Mouse (Mus musculus): ENCODE results near the gene Tmem59. TPM values are rescaled to one million over a fixed set of nuclear protein-coding genes. Genes with fewer than 3 reads are reported as not detected.

The Tmem59 gene
- polyA plus RNA-seq, 1 experiment: 447 TPM

DNA sequence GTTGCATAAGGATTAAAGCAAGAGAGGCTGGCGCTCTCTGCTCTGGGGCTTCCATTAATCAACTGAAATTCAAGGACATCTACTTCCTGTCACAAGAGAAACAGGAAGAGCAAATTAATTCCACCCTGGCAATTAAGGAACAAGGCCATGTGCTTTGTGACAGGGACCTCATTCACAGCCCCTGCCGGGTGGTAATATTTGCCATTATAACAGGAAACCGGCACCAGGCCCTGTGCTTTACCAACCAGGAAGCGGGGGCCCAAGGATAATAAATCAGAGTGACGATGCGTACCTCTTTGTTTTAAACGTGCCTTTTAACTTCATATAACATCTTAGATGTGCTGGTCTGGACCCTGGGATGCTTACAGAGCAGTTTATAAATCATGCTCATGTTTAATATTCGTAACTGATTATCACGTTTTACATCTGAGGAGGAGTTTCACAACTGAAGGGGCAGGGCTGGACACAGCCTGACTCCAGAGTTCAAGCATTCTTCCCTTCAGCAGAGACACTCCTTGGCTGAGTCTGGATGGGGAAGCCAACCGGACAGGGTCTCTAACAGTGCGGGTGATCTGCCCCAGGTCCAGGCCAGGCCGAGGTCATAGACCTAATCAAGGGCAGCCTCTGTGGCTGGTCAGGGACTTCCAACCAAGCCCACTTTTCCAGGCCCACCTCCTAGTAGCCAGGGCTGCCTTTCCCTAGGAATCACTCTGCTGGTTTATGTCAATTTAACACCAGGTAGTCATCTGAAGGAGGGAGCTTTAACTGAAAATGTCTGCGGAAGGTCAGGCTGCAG lies 38.2 kb upstream of the Tmem59 start:
- H3K4me1 ChIP-seq (ENCODE audit: control insufficient read depth, insufficient read depth, low read length): peaks cover 6% of the 10 kb centered on the region; the same call in 1 of the 2 replicates
- no peak overlapping the region for H3K4me3 ChIP-seq (ENCODE audit: insufficient read depth, low read depth, low read length)
- TF ChIP-seq POLR2A (IDR thresholded peaks at IDR 0.05; ENCODE audit: low read depth, low read length): no peak
- TF ChIP-seq CTCF (conservative IDR thresholded peaks at IDR 0.05; ENCODE audit: insufficient read depth, insufficient read length, low read depth, low read length): no peak
- 61% methylated on average over 13 of the region's 13 CpGs for WGBS
- no peaks in the 10 kb centered on the region for H3K27me3 ChIP-seq (replicated peaks; ENCODE audit: control insufficient read depth, insufficient read depth, low read length)
- H3K27ac ChIP-seq (ENCODE audit: insufficient read depth, low read depth, low read length): 0 out of 2 replicates have a peak overlapping the region, but pooled peaks have one; percentile 2
- DNase-seq: peak; percentile 64
- H3K36me3 ChIP-seq (ENCODE audit: control insufficient read depth, insufficient read depth, low read length): peaks cover 4% of the 10 kb centered on the region

DNA sequence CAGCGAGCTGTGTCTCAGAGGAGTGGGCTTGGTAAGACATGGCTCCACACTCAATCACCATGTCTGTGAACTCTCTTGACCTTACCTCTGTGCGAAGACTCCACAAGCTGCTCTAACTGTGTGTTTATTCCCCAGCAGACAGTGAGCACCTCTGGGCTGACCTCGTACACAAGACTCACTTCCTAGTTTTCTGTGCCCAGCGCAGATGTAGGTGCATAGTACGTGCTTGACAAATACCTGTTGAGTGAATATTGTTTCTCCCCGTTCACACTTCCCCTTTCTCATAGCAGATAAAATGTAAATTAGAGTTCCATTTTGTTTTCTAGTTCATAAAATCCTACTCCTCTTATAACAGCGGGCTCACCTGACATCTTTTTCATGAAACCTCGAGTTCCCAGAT lies 34.7 kb upstream of the Tmem59 start:
- Histone ChIP-seq H3K4me1 (ENCODE audit: control insufficient read depth, insufficient read depth, low read length) (peaks cover 2% of the 10 kb centered on the region; the same call in 1 of the 2 replicates), H3K27me3 (replicated peaks; ENCODE audit: control insufficient read depth, insufficient read depth, low read length) (no peaks in the 10 kb centered on the region), H3K36me3 (ENCODE audit: control insufficient read depth, insufficient read depth, low read length) (peaks cover 4% of the 10 kb centered on the region), H3K27ac (ENCODE audit: insufficient read depth, low read depth, low read length) (no peak overlapping the region), H3K4me3 (ENCODE audit: insufficient read depth, low read depth, low read length) (no peak overlapping the region)
- WGBS: 90% methylated on average over 8 of the region's 8 CpGs
- no peak for DNase-seq
- TF ChIP-seq CTCF (conservative IDR thresholded peaks at IDR 0.05; ENCODE audit: insufficient read depth, insufficient read length, low read depth, low read length): no peak
- TF ChIP-seq POLR2A (IDR thresholded peaks at IDR 0.05; ENCODE audit: low read depth, low read length): no peak

DNA sequence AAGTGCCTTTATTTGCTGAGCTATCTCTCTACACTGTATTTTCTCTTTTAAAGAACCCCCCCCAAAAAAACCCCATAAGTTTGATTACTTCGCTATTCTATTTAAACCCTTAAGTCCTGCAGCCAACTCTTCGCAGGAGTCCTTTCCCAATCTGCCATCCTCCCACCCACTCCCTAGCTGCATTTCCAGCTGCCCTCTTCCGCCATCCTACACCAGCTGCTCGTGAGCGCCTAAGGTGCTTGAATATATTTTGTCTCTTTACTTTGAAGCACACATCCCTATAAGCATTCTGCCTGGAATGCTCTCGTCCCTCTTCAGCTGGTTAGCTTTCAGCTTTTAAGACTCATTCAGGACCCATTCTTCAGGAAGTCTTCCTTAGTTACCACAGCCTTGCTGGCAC lies 27.2 kb upstream of the Tmem59 start:
- Histone ChIP-seq H3K4me3 (ENCODE audit: insufficient read depth, low read depth, low read length) (no peak overlapping the region), H3K4me1 (ENCODE audit: control insufficient read depth, insufficient read depth, low read length) (no peaks in the 10 kb centered on the region; the same call in 1 of the 2 replicates), H3K36me3 (ENCODE audit: control insufficient read depth, insufficient read depth, low read length) (no peaks in the 10 kb centered on the region; the same call in 1 of the 2 replicates), H3K27ac (ENCODE audit: insufficient read depth, low read depth, low read length) (no peak overlapping the region), H3K27me3 (replicated peaks; ENCODE audit: control insufficient read depth, insufficient read depth, low read length) (no peaks in the 10 kb centered on the region)
- WGBS: 92% methylated on average over 6 of the region's 6 CpGs
- TF ChIP-seq POLR2A (IDR thresholded peaks at IDR 0.05; ENCODE audit: low read depth, low read length) (no peak), CTCF (conservative IDR thresholded peaks at IDR 0.05; ENCODE audit: insufficient read depth, insufficient read length, low read depth, low read length) (no peak)
- no peak for DNase-seq

- 86% methylated on average over 8 of the region's 8 CpGs for WGBS
- Histone ChIP-seq H3K27ac (ENCODE audit: insufficient read depth, low read depth, low read length) (no peak overlapping the region), H3K27me3 (replicated peaks; ENCODE audit: control insufficient read depth, insufficient read depth, low read length) (no peaks in the 10 kb centered on the region), H3K4me1 (ENCODE audit: control insufficient read depth, insufficient read depth, low read length) (peaks cover 8% of the 10 kb centered on the region), H3K4me3 (ENCODE audit: insufficient read depth, low read depth, low read length) (no peak overlapping the region), H3K36me3 (ENCODE audit: control insufficient read depth, insufficient read depth, low read length) (no peaks in the 10 kb centered on the region)
- no peak for TF ChIP-seq POLR2A (IDR thresholded peaks at IDR 0.05; ENCODE audit: low read depth, low read length)
- no peak for TF ChIP-seq CTCF (conservative IDR thresholded peaks at IDR 0.05; ENCODE audit: insufficient read depth, insufficient read length, low read depth, low read length)
- DNase-seq: no peak
Measured at GRCm38 (mm10) chr4:107152571-107152970, 25.6 kb upstream of the Tmem59 start.

DNA sequence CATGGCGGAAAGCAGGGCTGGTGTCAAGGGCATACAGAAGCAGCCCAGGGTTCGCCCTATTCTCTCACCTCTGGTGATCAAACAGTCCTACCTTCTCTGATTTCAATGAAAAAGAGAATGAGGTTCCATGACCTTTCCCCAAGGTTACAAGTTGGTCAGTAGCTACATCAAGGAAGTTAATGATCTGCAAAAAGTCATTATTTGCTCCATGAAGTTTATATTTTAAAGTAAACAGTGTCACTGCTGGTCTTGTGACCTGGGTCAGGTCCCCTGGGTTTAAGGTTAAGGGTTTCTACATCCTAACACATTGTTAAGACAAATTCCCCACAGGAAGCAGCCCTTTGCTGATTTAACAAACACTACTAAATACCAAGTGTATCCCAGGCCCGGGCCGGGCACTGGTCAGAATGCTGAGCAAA lies 21.2 kb upstream of the Tmem59 start:
- Histone ChIP-seq H3K36me3 (ENCODE audit: control insufficient read depth, insufficient read depth, low read length) (no peaks in the 10 kb centered on the region), H3K27me3 (replicated peaks; ENCODE audit: control insufficient read depth, insufficient read depth, low read length) (no peaks in the 10 kb centered on the region), H3K4me3 (ENCODE audit: insufficient read depth, low read depth, low read length) (no peak overlapping the region), H3K4me1 (ENCODE audit: control insufficient read depth, insufficient read depth, low read length) (peaks cover 9% of the 10 kb centered on the region), H3K27ac (ENCODE audit: insufficient read depth, low read depth, low read length) (peak overlapping the region; percentile 69)
- no peak for TF ChIP-seq POLR2A (IDR thresholded peaks at IDR 0.05; ENCODE audit: low read depth, low read length)
- no peak for TF ChIP-seq CTCF (conservative IDR thresholded peaks at IDR 0.05; ENCODE audit: insufficient read depth, insufficient read length, low read depth, low read length)
- WGBS: 45% methylated on average over 4 of the region's 4 CpGs
- peak; percentile 77 for DNase-seq

- H3K36me3 ChIP-seq (ENCODE audit: control insufficient read depth, insufficient read depth, low read length): no peaks in the 10 kb centered on the region
- H3K27me3 ChIP-seq (replicated peaks; ENCODE audit: control insufficient read depth, insufficient read depth, low read length): no peaks in the 10 kb centered on the region
Measured at GRCm38 (mm10) chr4:107159166-107159773, 18.9 kb upstream of the Tmem59 start.

GRCm38 (mm10) chr4:107160181-107160580 lies 18.0 kb upstream of the Tmem59 start:
- Histone ChIP-seq H3K27me3 (replicated peaks; ENCODE audit: control insufficient read depth, insufficient read depth, low read length) (no peaks in the 10 kb centered on the region), H3K36me3 (ENCODE audit: control insufficient read depth, insufficient read depth, low read length) (no peaks in the 10 kb centered on the region), H3K4me1 (ENCODE audit: control insufficient read depth, insufficient read depth, low read length) (peaks cover 9% of the 10 kb centered on the region), H3K27ac (ENCODE audit: insufficient read depth, low read depth, low read length) (no peak overlapping the region), H3K4me3 (ENCODE audit: insufficient read depth, low read depth, low read length) (no peak overlapping the region)
- DNase-seq: peak; percentile 20
- TF ChIP-seq POLR2A (IDR thresholded peaks at IDR 0.05; ENCODE audit: low read depth, low read length) (no peak), CTCF (conservative IDR thresholded peaks at IDR 0.05; ENCODE audit: insufficient read depth, insufficient read length, low read depth, low read length) (no peak)
- 72% methylated on average over 8 of the region's 8 CpGs for WGBS

More at GRCm38 (mm10) chr4:107159166-107159773, 18.9 kb upstream of the Tmem59 start:
- DNase-seq: no peak
- TF ChIP-seq POLR2A (IDR thresholded peaks at IDR 0.05; ENCODE audit: low read depth, low read length) (no peak), CTCF (conservative IDR thresholded peaks at IDR 0.05; ENCODE audit: insufficient read depth, insufficient read length, low read depth, low read length) (no peak)
- WGBS: 70% methylated on average over 11 of the region's 11 CpGs
- Histone ChIP-seq H3K4me3 (ENCODE audit: insufficient read depth, low read depth, low read length) (no peak overlapping the region), H3K4me1 (ENCODE audit: control insufficient read depth, insufficient read depth, low read length) (peaks cover 9% of the 10 kb centered on the region), H3K27ac (ENCODE audit: insufficient read depth, low read depth, low read length) (no peak overlapping the region)
